Mouse (Mus musculus) heart, adult 9 months (tissue): ENCODE measurements around the gene Tatdn2.
A peak's percentile ranks its signal among the peaks of the same experiment; 100 is the strongest.

Experiments used
- DNase-seq, 2 experiments: peaks; one replicate each; pipeline ENCODE4 v3.0.0; 2022; ENCODE audit warnings: low spot score in 2 of 2

Gene Tatdn2

GRCm38 (mm10) chr6:113714276-113714675 is 17.4 kb downstream of the Tatdn2 start:
- DNase-seq, result peak in 1 of 2 experiments; percentile 32

GRCm38 (mm10) chr6:113714797-113715196 is 17.9 kb downstream of the Tatdn2 start:
- DNase-seq, result no peak

GRCm38 (mm10) chr6:113717541-113717940 is 20.7 kb downstream of the Tatdn2 start:
- DNase-seq, result no peak

- DNase-seq, result no peak
Measured at GRCm38 (mm10) chr6:113719878-113720277, 23.0 kb downstream of the Tatdn2 start, which contains the start of gene Ghrl. Ghrl (minus strand) TSS chr6:113719880.

- no peak for DNase-seq
Measured at GRCm38 (mm10) chr6:113721061-113721460, 24.2 kb downstream of the Tatdn2 start.

GRCm38 (mm10) chr6:113728181-113728580 is 31.3 kb downstream of the Tatdn2 start:
- no peak for DNase-seq

GRCm38 (mm10) chr6:113731296-113731695 is 34.4 kb downstream of the Tatdn2 start:
- no peak for DNase-seq

- DNase-seq, result no peak
Measured at GRCm38 (mm10) chr6:113737318-113738046, 40.6 kb downstream of the Tatdn2 start.

GRCm38 (mm10) chr6:113740236-113741217 is 43.7 kb downstream of the Tatdn2 start, which contains the start of gene Sec13:
Sec13 (minus strand) TSS chr6:113740743.
- DNase-seq, result peak; percentile 76 to 80

- peak; percentile 17 to 33 for DNase-seq
Measured at GRCm38 (mm10) chr6:113741425-113741824, 44.6 kb downstream of the Tatdn2 start.

- no peak for DNase-seq
Measured at GRCm38 (mm10) chr6:113742321-113742720, 45.5 kb downstream of the Tatdn2 start.

GRCm38 (mm10) chr6:113743111-113743510 is 46.3 kb downstream of the Tatdn2 start:
- no peak for DNase-seq

- DNase-seq, result no peak
Measured at GRCm38 (mm10) chr6:113745117-113745516, 48.3 kb downstream of the Tatdn2 start.

GRCm38 (mm10) chr6:113747284-113747683 is 50.4 kb downstream of the Tatdn2 start:
- DNase-seq, result no peak

GRCm38 (mm10) chr6:113748351-113748750 is 51.5 kb downstream of the Tatdn2 start:
- DNase-seq, result no peak

- no peak for DNase-seq
Measured at GRCm38 (mm10) chr6:113749119-113749685, 52.4 kb downstream of the Tatdn2 start.
